Mouse (Mus musculus) liver, embryonic 14.5 days (tissue): ENCODE measurements around the gene Tmem235.

ENCODE experiments used
- CTCF ChIP-seq: IDR thresholded peaks from 2 replicates; pipeline ENCODE4 v1.5.1; 2016; ENCODE audit warnings: antibody characterized with exemption, low read depth, control low read depth
- EP300 ChIP-seq: IDR thresholded peaks from 2 replicates; pipeline ENCODE4 v1.6.1; 2016; ENCODE audit warnings: antibody characterized with exemption, low read depth

DNA sequence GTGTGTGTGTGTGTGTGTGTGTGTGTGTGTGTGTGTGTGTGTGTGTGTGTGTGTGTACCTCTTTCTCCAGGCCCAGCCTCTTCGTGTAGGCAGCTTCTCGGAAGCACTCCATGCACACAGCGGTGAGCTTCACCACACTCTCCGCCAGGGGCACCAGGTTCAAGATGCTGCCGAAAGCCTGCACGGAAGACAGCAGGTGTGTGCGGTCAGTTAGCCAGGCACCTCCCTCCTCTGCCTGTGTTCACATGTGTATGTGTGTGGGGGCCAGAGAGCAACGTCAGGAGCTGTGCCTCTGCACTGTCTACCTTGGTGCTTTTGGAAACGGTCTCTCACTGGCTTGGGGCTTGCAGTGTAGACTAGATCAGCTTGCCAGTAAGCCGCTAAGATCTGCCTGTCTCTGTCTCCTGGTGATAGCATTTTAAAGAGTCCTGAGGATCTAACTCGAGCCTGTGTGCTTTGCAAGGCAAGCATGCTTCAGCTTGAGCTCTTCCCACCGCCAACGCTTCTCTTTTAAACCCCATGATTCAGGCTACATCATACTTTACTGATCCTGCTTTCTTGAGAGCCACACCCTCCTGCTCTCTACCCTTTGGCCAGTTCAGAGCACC, 44.1 kb upstream of the Tmem235 start:
- TF ChIP-seq CTCF (no peak), EP300 (no peak)
